Mouse (Mus musculus) testis, postnatal 14 days (tissue): ENCODE data around the gene AU015836.
A peak's percentile ranks its signal among the peaks of the same experiment; 100 is the strongest.
"Not testable (repeated sequence)": the region's sequence is repeated elsewhere in the genome, so short reads cannot be mapped to it uniquely, and the experiment has no call there.

Experiments
- DNase-seq: peaks from one replicate; pipeline ENCODE4 v3.0.0; 2021; ENCODE audit warnings: low spot score

The AU015836 gene

DNA sequence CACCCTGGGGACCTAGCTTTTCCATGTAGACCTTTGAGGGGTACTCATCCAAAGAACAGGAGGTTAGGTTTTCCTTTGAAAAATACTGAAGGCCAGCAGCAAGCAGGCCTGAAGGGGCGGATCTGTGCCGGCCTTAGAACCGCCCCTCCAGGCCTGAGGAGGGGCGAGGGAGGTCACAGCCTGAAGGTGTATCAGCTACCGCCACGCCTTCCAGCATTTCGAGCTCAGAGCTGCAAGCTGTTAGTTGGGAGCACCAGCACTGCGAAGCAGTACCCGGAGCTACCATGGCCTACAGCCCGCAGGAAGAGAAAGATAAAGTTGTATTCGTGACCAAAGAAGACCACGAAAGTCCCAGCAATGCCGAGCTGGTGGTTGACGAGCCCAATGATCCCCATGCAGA, at the start of gene AU015836:
Gene AU015836 (plus strand): TSS at position 216 of the 400 bp plus-strand sequence.
- peak; percentile 38 for DNase-seq

- DNase-seq = no peak
Observed at GRCm38 (mm10) chrX:93919017-93919416, 49.4 kb upstream of the AU015836 start.

GRCm38 (mm10) chrX:93928379-93928778, 40.1 kb upstream of the AU015836 start:
- no peak for DNase-seq

DNA sequence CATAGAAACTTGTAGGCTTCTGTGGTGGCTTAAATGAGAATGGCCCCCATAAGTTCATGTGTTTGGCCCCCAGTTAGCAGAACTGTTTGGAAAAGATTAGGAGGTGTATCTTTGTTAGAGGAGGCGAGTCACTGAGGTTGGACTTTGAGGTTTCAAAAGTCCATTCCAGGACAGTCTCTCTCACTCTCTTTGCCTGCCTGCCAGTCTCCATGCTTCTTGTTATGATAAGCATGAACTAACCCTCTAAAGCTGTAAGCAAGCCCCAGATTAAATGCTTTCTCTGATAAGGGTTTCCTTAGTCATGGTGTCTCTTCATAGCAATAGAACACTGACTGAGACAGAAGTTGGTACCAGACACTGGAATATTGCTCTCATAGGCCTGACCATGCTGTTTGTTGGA, 39.7 kb upstream of the AU015836 start:
- DNase-seq = no peak

DNA sequence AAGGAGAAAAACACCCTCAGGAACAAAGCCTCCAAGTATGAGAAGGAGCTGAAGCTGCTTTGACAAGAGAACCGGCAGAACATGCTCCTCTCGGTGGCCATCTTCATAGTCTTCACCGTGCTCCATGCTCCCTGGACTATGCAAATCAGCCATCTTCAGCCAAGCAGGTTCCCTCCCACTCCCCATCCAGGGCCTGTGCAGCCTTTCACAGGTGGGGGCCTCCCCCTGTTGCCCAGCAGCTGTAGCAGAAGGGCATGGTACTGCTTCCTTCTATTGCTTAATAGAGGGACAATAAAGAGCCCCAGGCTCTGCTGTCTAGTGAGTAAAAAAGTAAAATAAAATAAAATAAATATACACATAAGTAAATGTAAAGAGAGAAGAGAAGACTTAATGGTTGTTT, 36.8 kb upstream of the AU015836 start:
- no peak for DNase-seq

DNA sequence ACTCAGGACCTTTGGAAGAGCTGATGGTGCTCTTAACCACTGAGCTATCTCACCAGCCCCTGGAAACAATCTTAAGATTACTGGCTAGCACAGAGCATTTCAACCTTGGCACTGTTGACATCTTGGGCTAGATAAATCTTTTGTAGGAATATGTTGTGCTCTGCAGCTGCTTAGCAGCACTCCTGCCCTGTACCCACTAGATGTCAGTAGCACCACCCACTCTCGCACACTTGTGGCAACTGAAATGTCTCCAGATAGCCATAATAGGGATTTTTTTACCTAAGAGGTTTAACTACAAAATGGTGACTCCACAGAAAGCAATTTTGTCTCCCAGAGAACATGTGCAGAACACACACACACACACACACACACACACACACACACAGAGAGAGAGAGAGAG, 11.7 kb upstream of the AU015836 start:
- DNase-seq = peak; percentile 28

GRCm38 (mm10) chrX:93958502-93958901, 10.0 kb upstream of the AU015836 start:
- no peak for DNase-seq

- DNase-seq = peak; percentile 75
Observed at GRCm38 (mm10) chrX:93980341-93980740, 11.9 kb downstream of the AU015836 start.

- DNase-seq = no peak
Observed at GRCm38 (mm10) chrX:93982193-93982592, 13.7 kb downstream of the AU015836 start.

GRCm38 (mm10) chrX:93985096-93985495, 16.6 kb downstream of the AU015836 start:
- not testable (repeated sequence) for DNase-seq

DNA sequence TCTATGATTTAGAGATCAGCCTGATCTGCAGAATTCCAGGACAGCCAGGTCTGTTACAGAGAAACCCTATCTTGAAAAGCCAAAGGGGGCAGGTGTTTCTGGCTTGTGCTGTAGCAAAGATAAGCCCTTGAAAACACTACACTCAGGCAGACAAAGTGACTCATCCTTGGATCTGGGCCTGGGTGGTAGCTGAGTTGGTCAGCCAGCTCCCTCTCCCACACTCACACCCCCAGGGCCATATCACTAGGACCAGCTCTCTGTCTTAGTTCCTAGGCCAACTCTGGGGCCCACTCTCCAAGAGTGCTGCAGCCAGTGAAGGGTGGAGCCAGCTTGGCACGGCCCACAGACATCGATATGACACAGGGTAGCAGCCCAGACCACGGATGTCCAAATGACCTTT, 38.5 kb downstream of the AU015836 start:
- peak; percentile 56 for DNase-seq

GRCm38 (mm10) chrX:94009442-94009841, 41.0 kb downstream of the AU015836 start:
- DNase-seq = no peak

DNA sequence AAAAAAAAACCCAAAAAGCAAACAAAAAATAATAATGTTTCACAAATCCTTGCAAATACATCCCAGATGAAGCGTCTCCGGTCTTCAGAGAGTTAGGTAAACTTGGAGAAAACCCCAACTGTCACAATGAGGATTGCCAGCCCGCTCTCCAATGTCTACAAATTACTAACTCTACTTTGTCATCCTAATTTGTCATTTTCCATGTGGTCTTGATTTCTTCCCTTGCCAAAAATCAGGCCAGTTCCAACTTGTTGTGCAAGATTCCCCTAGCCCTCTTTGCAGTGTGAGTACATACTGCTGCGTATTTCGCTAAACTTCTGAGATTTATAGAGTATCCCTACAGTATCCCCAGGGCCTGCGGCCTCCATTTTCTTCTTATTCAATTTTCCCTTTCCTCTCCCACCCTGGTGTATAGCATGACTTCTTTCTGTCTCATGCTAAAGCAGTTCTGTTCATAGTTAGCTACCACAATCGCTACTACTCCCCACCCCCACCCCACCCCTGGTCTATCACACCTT, 43.3 kb downstream of the AU015836 start:
- DNase-seq = no peak

GRCm38 (mm10) chrX:94012479-94013167, 44.2 kb downstream of the AU015836 start:
- DNase-seq = peak; percentile 62

DNA sequence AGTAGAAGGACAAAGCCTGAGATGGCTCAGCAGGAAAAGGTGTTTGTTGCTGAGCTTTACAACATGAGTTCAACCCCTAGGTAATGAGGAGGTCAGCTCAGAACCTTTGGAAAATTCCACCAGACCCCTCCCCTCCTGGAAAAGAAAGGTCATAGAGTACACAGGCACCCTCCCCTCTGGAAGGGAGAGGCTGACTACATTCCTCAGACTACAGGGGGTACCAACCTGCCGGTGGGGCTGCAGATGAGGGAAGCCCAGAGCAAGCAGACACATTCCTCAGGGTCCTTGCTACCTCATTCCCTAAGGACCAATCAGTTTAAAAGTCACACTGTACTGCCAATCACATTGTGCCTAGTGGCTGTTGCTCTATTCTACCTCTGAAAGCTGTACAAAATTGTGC, 48.4 kb downstream of the AU015836 start:
- no peak for DNase-seq

GRCm38 (mm10) chrX:94022264-94022874, 53.9 kb downstream of the AU015836 start:
- no peak for DNase-seq
